Mouse (Mus musculus) embryo, embryonic 10.5 days (tissue): Measurements from ENCODE around the gene Dnajc2.
A peak's percentile ranks its signal among the peaks of the same experiment; 100 is the strongest.

ENCODE experiments used
- DNase-seq: peaks from one replicate; pipeline ENCODE4 v3.0.0-alpha.2; 2015; ENCODE audit warnings: low spot score

Gene Dnajc2

GRCm38 (mm10) chr5:21785053-21785452, at the start of gene Dnajc2, which contains the start of gene Psmc2:
Dnajc2 (minus strand) TSS chr5:21785251.
Psmc2 (plus strand) TSS chr5:21785283.
- DNase-seq, result peak; percentile 94

DNA sequence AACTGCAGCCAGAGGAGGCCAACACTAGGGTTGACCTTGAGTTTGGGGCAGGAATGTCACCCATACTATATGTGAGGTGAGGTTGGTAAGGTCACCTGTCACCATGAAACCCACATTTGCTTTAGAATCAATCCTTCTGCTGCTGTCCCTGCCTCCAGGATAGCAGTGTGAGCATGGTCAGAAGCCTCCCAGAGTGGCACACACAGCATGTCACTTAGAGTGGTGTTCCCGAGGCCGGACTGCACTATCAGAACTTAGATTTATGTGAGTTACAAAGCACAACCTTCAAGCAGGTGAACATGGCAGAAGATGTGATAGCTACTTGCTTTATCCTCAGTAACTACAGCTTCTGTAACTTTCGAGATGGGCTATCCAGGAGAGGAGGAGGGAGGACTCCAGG, 46.7 kb upstream of the Dnajc2 start:
- no peak for DNase-seq

DNA sequence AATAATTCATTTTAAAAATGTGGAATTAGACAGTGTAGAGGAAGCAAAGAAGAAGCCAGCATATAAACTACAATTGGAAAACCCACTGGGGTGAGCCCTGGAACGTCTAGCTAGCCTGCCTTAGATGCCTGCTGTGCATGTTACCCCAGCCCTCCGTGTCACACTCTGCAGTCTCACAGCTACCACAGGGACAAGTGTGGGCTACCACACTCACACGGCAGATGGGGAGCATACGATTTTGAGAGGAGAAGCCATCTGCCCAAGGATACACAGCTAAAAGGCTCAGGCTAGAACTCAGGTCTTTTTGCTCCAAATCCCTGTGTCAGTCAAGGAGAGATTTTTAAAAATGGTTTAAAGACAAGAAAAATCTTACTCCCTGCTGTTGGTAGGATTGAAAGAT, 43.8 kb upstream of the Dnajc2 start:
- DNase-seq, result no peak

GRCm38 (mm10) chr5:21827643-21828042, 42.6 kb upstream of the Dnajc2 start:
- DNase-seq, result no peak

DNA sequence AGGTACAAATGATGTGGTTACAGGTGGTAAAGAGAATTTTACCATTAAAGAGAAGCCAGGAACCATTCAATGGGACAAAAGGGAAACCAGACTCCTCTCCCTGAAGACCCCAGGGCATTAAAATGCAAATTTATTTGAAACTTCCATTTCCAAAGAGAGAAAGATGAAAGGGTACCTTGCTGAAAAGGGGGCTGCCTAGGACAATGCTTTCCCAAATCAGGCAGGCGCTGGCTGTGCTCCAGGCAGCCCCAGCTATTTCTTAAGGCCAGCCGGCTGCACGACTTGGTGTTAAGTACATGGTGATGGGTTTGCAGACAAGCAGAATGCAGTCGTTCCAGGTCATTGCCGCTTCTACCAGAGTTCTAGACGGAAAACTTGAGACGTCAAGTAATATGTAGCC, 41.3 kb upstream of the Dnajc2 start:
- no peak for DNase-seq

DNA sequence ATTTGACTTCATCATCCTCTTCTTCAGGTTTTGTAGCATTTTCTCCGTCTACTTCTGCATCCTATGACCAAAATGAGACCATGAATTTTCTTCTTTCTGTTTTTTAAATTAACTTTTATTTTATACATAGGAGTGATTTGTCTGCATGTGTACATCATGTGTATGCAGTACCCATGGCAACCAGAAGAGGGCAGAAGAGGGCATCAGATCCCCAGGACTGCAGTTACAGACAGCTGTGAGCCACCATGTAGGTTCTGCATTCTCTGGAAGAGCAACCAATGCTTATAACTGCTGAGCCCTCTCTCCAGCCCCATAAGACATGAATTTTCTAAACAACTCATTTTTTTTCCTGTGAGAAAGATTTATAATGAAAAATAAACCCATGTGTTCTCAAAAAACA, 28.9 kb upstream of the Dnajc2 start:
- peak; percentile 60 for DNase-seq

DNA sequence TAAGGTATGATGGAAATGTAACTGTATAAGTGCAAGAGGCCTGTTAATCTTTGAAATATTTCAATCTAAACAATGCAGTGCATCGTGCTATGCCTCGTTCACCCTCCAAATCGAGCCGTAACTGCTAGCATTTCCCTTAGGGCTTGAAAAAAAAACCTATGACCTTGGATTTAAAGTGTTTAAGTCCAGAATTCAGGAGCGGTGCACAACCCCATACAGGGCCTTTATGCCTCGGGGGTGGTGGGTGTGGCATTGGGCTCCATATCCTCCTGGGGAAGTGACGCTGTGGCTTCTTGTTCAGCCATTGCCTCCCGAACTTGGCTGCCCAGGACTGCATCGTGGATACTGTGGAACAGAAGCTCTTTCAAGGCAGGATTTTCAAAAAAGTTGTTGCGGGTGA, 25.9 kb upstream of the Dnajc2 start:
- DNase-seq, result no peak

DNA sequence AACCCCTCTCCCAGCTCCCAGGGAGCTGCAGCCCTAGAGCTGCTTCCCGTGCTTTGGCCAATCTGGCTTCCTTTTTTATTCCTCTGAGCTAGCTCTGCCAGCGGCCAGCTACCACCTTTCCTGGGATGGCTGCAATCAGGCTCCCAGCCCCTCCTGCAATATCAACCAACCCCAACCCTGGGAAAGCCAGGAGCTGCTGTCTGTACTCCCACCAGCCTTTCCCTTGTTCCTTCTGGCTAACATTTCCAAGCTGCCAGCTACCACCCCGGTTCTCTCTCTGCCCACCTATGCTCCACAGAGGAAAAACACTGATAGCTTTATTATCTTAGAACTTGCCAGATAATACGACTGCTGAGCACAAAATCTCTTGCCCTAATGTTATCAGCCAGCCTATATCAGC, 19.8 kb upstream of the Dnajc2 start:
- DNase-seq, result no peak

- DNase-seq, result no peak
Measured at GRCm38 (mm10) chr5:21803691-21804188, 18.7 kb upstream of the Dnajc2 start.

GRCm38 (mm10) chr5:21802907-21803306, 17.9 kb upstream of the Dnajc2 start:
- DNase-seq, result no peak

GRCm38 (mm10) chr5:21792166-21792565, 7.1 kb upstream of the Dnajc2 start:
- no peak for DNase-seq

DNA sequence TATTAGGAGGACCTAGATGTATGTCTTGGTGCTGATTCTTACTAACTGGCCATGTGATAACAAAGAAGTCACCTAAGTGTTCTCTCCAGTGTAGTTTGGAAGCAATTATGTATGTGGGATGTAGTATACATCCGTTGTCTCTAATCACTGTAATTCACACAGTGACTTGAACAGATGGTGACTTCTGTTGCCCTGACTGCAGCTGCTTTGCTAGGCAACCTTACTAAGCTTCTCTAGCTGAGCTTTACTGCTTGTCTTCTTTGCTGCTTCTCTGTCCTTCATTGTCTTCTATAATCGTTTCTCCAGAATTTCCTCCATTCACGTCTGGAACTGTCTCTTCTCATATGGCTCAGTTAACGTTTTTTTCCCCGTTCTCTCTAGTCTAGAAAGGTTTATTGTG, 4.0 kb upstream of the Dnajc2 start:
- no peak for DNase-seq

GRCm38 (mm10) chr5:21787186-21788105, 2.4 kb upstream of the Dnajc2 start:
- DNase-seq, result no peak

DNA sequence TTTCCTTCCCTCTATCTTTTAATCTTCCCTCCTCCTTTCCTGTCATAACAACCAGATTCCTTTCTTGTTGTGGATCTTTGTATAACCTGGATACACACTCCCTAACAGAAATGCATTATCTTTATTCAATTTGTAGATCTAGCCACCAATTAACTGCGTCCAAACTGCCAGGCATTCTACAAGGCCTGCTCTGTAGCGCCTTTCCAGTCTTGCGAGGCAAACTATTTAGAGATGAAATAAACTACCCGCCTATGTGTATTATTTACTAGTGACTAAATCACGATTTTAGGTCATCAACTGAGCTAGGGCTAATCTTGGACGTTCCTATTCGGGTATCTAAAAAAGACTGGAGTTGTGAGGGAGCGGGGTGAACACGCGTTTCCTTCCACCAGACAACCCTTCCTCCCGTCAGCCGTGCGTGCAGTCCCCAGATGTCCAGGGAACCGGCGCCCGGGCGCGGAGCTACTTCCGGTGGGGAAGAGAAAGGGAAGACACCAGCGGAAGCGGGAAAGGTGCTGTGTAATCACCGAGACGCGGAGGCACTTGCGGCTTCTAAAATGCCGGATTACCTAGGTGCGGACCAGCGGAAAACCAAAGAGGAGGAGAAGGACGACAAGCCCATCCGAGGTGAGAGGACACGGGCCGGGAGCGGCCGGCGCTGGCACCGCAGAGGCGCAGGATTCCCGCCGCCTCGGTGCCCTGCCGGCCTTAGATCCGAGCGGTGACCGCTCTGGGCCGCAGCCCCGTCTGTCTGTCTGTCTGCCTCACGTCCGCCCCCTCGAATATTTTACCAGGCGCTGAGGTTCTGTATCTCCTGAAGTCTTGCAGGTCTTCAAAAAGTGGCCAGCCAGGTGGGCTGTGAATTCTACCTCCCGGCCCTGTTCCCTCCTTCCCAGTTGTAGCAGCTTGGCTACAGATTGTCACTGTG, 1.5 kb upstream of the Dnajc2 start:
- DNase-seq, result peak; percentile 95

GRCm38 (mm10) chr5:21785776-21786175, 725 bp upstream of the Dnajc2 start:
- DNase-seq, result peak; percentile 5

- DNase-seq, result peak; percentile 57
Measured at GRCm38 (mm10) chr5:21784161-21785052, 644 bp downstream of the Dnajc2 start.

- DNase-seq, result no peak
Measured at GRCm38 (mm10) chr5:21776491-21776890, 8.6 kb downstream of the Dnajc2 start.

- DNase-seq, result no peak
Measured at GRCm38 (mm10) chr5:21769841-21770240, 15.2 kb downstream of the Dnajc2 start.

DNA sequence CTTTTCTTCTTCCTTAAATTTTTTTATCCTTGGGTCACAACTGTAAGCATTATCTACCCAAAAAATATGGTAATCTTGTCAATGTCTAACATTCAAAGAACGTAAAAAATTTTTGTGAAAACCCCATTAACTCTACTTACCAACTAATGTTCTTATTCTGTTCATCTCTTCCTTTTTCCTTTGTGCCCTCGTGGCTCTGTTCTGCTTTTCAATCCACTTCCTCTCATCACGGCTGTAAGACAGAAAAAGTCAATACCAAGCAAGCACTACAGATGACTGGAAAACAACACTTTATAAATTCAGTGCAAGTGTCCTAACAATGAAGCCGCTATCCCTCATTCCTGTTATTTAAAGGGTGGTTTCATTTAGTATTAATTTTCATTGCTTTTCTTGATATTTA, 16.5 kb downstream of the Dnajc2 start:
- no peak for DNase-seq

GRCm38 (mm10) chr5:21745966-21746365, 39.1 kb downstream of the Dnajc2 start:
- no peak for DNase-seq

- no peak for DNase-seq
Measured at GRCm38 (mm10) chr5:21744651-21745050, 40.4 kb downstream of the Dnajc2 start.

- DNase-seq, result no peak
Measured at GRCm38 (mm10) chr5:21743606-21744005, 41.4 kb downstream of the Dnajc2 start.
